Mouse (Mus musculus) bone marrow, adult 2 months (tissue): ENCODE results near the gene Nhlrc3. TPM values are rescaled to one million over a fixed set of nuclear protein-coding genes. Genes with fewer than 3 reads are reported as not detected.
A peak's percentile ranks its signal among the peaks of the same experiment; 100 is the strongest.

Experiments
- H3K27ac ChIP-seq: fragments of 200-500 bp; 2 replicates; pipeline ENCODE4 v1.5.1; 2012; ENCODE audit warnings: low read depth, mild to moderate bottlenecking, control low read depth, inconsistent platforms, low read length; ENCODE audit not compliant: control insufficient read depth, poor library complexity, insufficient read depth
- H3K4me1 ChIP-seq: fragments of 200-500 bp; 2 replicates; pipeline ENCODE4 v1.6.1; 2011; ENCODE audit warnings: low read length; ENCODE audit not compliant: control insufficient read depth, insufficient read depth
- H3K4me3 ChIP-seq: fragments of 200-500 bp; replicated peaks from 2 replicates; pipeline ENCODE3; 2011; ENCODE audit warnings: mild to moderate bottlenecking, low read depth, low read length, control low read depth; ENCODE audit not compliant: control insufficient read depth
- CTCF ChIP-seq: fragments of 200-500 bp; IDR thresholded peaks from 2 replicates; pipeline ENCODE4 v1.5.1; 2011; ENCODE audit warnings: low read length, control low read depth; ENCODE audit not compliant: control insufficient read depth, insufficient read depth
- POLR2A ChIP-seq: fragments of 200-500 bp; IDR thresholded peaks from 2 replicates; pipeline ENCODE4 v1.6.1; 2011; ENCODE audit warnings: low read depth, mild to moderate bottlenecking, control low read depth, low read length, borderline replicate concordance; ENCODE audit not compliant: control insufficient read depth
- WGBS: fragments of 180-500 bp; shearing (Covaris S2); methylation state at CpG from one replicate; pipeline ENCODE4 v1.1.7; 2018; 5-methylcytosine and 5-hydroxymethylcytosine counted together
- polyA plus RNA-seq: library from polyadenylated mRNA; stranded (reverse); fragments of >200 nt; gene quantifications from 2 replicates; pipeline ENCODE4 v1.2.4, GENCODE M21; 2011; ENCODE audit warnings: low replicate concordance; ENCODE audit not compliant: missing spikeins, insufficient read depth, insufficient read length

Gene Nhlrc3
- polyA plus RNA-seq, 1 experiment, result 4.0 TPM

DNA sequence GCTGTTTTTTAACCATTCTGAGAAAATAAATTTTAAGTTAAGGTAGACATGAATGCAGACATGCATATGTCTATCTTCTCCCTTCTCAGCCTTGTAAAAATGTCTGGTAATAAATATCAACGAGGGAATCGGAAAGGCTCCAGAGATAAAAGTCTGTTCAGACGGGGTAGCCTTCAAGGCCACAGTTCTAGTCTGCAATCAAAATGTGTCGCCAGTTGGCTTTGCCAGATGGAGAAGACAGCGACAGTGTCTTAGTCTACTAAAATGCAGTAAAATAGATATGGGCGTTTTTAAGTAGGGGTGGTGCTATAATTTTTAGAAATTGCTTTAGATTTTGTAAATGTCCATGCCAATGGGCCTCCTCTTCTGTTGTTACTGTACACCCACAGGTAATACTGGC is 2.2 kb upstream of the Nhlrc3 start:
- 38% methylated on average over 6 of the region's 6 CpGs for WGBS

DNA sequence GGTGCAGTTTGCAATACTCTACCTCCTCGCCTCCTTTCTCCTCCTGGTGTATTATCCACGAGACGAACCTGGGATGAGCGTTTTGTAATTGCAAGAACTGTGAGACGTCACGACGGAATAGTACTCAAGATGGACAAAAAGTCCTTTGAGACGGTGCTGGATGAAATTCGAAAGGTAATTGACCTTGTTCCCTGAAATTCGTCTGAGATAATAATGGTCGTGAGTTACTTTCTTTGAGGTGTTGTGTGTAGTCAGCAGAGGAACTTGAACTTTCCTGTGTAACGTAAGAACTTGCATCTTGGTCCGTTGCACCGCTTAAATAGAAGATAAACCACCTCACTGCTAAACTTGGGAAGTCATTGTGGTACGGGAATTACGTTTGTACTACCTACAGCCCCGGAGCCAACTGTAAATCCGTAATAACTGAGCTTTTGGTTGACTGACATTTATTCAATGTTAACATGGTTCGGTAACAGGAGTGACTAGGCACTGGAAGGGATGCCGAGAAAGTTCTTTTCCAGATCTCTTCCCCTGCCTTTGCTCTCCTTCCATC is 1.1 kb upstream of the Nhlrc3 start:
- no peak for TF ChIP-seq POLR2A
- no peak for TF ChIP-seq CTCF
- no peak overlapping the region for H3K27ac ChIP-seq
- under 1% methylated on average over 20 of the region's 20 CpGs for WGBS
- peaks cover 1% of the 10 kb centered on the region; the same call in 1 of the 2 replicates for H3K4me1 ChIP-seq
- H3K4me3 ChIP-seq, result peak overlapping the region; percentile 89

More for the DNA sequence above, 2.2 kb upstream of the Nhlrc3 start:
- Histone ChIP-seq H3K4me3 (no peak overlapping the region), H3K27ac (no peak overlapping the region), H3K4me1 (peaks cover 1% of the 10 kb centered on the region; the same call in 1 of the 2 replicates)
- TF ChIP-seq CTCF (no peak), POLR2A (no peak)

DNA sequence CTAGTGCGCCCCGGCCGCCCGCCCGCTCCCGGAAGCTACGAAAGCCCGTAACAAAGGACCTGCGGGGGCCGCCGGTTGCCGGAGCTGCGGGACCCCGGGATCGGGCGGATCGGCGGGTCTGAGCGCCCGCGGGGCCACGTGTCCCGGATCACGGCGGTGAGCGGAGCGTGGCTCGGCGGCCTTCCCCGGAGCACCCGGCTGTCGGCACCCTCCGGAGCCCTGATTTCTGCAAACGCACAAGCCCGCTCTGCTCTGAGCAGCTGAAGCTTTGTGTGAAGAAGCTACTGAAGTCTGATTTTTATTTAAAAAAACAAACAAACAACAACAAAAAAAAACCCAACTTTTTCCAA is 608 bp upstream of the Nhlrc3 start:
- peak overlapping the region; percentile 95 for H3K27ac ChIP-seq
- under 1% methylated on average over 35 of the region's 35 CpGs for WGBS
- TF ChIP-seq POLR2A, result no peak
- no peak for TF ChIP-seq CTCF
- H3K4me1 ChIP-seq, result peaks cover 1% of the 10 kb centered on the region; the same call in 1 of the 2 replicates
- H3K4me3 ChIP-seq, result peak overlapping the region; percentile 89

DNA sequence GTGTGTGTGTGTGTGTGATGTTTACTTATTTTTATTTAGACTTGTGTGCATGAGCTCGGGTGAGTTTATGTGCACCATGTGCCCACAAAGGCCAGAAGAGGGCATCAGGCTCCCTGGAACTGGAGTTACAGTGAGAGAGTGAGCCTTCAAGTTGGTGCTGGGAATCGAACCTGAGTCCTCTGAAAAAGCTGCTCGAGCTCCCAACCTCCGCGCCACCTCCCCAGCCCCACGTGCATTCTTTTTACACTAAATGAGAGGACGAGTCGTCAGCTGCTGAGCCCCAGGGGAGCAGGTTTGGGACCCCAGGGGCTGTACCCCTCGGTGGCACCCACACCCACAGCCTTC is 459 bp downstream of the Nhlrc3 start:
- Histone ChIP-seq H3K4me1 (peaks cover 1% of the 10 kb centered on the region; the same call in 1 of the 2 replicates), H3K27ac (peak overlapping the region; percentile 95), H3K4me3 (peak overlapping the region; percentile 89)
- TF ChIP-seq CTCF, result no peak
- TF ChIP-seq POLR2A, result no peak
- 1% methylated on average over 9 of the region's 9 CpGs for WGBS

DNA sequence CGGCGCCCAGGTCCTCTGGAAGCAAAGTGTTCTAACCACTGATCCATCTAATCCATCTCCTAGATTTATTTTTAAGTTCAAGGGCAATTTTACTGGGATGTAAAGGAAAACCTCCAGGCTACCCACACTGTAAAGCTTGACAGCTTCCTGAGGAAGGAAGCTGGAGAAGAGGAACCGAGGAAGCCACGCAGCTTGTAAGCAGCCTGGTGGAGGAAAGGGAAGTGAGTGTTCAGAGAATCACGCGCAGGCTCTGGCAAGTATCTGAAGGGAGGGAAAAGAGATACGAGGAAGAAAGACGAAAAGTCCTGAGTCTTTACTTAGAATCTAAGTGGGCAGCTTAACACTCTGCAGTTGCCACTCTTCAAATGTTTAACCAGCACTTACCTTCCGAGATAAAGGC is 3.0 kb downstream of the Nhlrc3 start:
- TF ChIP-seq CTCF (no peak), POLR2A (no peak)
- Histone ChIP-seq H3K27ac (no peak overlapping the region), H3K4me3 (no peak overlapping the region), H3K4me1 (peaks cover 1% of the 10 kb centered on the region; the same call in 1 of the 2 replicates)
- WGBS, result 27% methylated on average over 9 of the region's 9 CpGs

DNA sequence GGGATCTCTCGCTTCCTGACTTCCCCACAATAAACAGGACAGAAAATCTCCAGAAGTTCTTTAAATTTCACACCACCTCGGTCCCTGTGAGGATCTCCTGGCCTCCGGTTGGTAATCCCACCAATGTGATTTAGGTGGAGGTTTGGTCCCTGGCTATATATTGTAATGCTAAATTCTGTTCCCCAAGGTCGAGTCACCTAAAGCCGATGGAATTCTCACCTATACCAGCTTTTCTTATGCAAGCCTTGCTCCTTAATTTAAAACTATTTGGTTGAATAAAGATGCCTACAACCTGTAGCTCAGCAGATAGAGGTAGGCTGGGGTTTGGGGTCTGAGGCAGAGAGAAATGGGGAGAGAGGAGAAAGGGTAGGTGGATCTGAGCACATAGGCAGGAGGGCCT is 5.4 kb downstream of the Nhlrc3 start:
- Histone ChIP-seq H3K4me1 (no peaks in the 10 kb centered on the region; the same call in 1 of the 2 replicates), H3K4me3 (no peak overlapping the region), H3K27ac (no peak overlapping the region)
- TF ChIP-seq POLR2A, result no peak
- WGBS, result 85% methylated on average over 5 of the region's 5 CpGs

DNA sequence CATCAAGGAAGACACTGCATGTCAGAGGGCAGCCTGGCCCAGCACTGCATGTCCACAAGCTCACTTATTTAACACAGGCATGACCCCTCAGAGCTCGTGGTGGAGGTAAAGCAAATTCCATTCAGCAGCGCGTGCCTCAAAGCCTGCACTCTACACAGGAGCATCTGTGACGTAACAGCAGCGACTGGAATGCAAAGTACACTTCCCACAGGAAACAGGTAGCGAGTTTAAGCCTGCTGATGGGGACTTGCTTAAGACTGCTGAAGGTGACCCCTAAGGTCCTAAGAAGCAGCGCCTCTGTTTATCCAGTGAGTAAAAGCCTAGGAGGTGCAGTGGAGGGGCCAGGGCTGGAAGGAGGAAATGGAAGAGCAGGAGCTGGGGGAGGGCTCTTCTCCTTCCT is 8.1 kb downstream of the Nhlrc3 start:
- Histone ChIP-seq H3K27ac (no peak overlapping the region), H3K4me3 (no peak overlapping the region), H3K4me1 (no peaks in the 10 kb centered on the region; the same call in 1 of the 2 replicates)
- TF ChIP-seq CTCF, result no peak
- no peak for TF ChIP-seq POLR2A
- WGBS, result 81% methylated on average over 7 of the region's 7 CpGs

DNA sequence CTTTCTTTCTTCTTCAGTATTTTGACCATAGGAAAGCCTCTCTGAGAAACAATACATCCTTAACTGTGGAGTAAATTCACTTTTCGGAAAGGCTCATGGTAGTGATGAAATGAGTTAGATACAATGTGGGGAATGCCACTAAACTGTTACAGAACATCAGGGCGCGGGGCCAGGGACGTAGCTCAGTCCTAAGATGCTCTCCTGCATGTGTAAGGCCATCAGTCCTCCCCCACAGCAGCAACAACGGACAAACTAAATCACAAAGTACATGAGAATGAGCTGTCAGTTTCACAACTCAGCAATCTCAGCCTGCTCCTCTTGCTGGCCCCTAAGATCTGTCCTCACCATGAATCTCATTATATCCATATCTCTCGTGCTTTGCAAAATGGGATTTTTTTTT is 8.6 kb downstream of the Nhlrc3 start:
- TF ChIP-seq POLR2A (no peak), CTCF (no peak)
- H3K4me3 ChIP-seq, result no peak overlapping the region
- H3K4me1 ChIP-seq, result no peaks in the 10 kb centered on the region
- 87% methylated on average over 6 of the region's 6 CpGs for WGBS
- H3K27ac ChIP-seq, result no peak overlapping the region

DNA sequence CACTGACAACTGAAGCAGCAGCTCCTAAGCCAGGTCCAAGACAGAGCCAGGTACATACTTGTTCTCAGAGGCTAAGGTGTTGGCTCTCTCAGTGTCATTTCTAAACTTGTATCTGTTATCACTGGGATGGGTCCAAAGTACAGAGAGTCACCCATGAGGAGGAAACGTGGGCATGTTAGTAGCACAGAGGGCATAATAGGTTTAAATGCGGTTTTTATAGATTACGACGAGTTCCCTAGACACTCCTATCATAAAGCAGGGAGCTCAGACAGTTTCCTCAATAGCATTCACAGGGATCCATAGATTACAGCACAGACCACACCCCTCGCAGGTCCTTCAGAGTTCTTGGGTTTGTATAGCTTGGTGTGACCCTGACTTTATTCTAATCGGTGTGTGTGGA is 9.1 kb downstream of the Nhlrc3 start:
- TF ChIP-seq POLR2A (no peak), CTCF (no peak)
- H3K4me1 ChIP-seq, result no peaks in the 10 kb centered on the region
- H3K4me3 ChIP-seq, result no peak overlapping the region
- H3K27ac ChIP-seq, result no peak overlapping the region
- WGBS, result 81% methylated on average over 6 of the region's 6 CpGs
